Mouse (Mus musculus) bone marrow macrophage, adult 2 months (primary cell): ENCODE measurements around the gene Acvr1. TPM values are rescaled to one million over a fixed set of nuclear protein-coding genes. Genes with fewer than 3 reads are reported as not detected.

Source experiments
- H3K27ac ChIP-seq: 2 replicates; pipeline ENCODE4 v1.5.1; 2012; ENCODE audit warnings: low read depth, low read length; ENCODE audit not compliant: insufficient read depth
- H3K4me1 ChIP-seq: 2 replicates; pipeline ENCODE4 v1.6.1; 2012; ENCODE audit warnings: low read length; ENCODE audit not compliant: control insufficient read depth, insufficient read depth
- H3K4me3 ChIP-seq: 2 replicates; pipeline ENCODE4 v1.5.1; 2012; ENCODE audit warnings: mild to moderate bottlenecking, low read length, moderate library complexity; ENCODE audit not compliant: insufficient read depth
- CTCF ChIP-seq: IDR thresholded peaks from 2 replicates; pipeline ENCODE4 v1.5.1; 2012; ENCODE audit warnings: low read depth, mild to moderate bottlenecking, low read length, moderate library complexity
- POLR2A ChIP-seq: IDR thresholded peaks from 2 replicates; pipeline ENCODE4 v1.6.1; 2012; ENCODE audit warnings: mild to moderate bottlenecking, low read depth, low read length, borderline replicate concordance
- polyA plus RNA-seq: library from polyadenylated mRNA; stranded (reverse); fragments of >200 nt; gene quantifications from 2 replicates; pipeline ENCODE4 v1.2.4, GENCODE M21; 2012; ENCODE audit not compliant: missing spikeins, insufficient read depth, insufficient read length

Gene Acvr1
- polyA plus RNA-seq, 1 experiment: 11.2 TPM

DNA sequence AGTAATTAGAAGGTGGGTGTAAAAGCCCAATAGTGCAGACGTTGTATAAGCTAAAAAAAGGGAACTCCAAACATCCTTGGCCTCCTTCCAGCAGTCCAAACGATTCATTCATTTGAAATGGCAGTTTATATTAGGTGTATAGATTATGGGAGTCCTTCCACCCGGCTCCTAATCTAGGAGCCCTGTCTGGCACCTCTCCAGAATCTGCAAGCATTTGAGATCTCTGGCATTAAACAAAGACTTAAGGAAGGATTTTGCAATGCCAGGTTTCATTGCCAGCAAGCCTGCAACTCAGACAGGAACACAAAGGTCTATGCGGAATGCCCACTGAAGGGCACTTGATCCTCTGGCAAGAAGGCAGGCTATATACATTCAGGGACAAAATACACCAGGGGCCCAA, 81.8 kb downstream of the Acvr1 start:
- peaks cover 31% of the 10 kb centered on the region for H3K4me1 ChIP-seq
- H3K4me3 ChIP-seq: no peak overlapping the region
- no peak for TF ChIP-seq CTCF
- no peak for TF ChIP-seq POLR2A
- H3K27ac ChIP-seq: no peak overlapping the region

DNA sequence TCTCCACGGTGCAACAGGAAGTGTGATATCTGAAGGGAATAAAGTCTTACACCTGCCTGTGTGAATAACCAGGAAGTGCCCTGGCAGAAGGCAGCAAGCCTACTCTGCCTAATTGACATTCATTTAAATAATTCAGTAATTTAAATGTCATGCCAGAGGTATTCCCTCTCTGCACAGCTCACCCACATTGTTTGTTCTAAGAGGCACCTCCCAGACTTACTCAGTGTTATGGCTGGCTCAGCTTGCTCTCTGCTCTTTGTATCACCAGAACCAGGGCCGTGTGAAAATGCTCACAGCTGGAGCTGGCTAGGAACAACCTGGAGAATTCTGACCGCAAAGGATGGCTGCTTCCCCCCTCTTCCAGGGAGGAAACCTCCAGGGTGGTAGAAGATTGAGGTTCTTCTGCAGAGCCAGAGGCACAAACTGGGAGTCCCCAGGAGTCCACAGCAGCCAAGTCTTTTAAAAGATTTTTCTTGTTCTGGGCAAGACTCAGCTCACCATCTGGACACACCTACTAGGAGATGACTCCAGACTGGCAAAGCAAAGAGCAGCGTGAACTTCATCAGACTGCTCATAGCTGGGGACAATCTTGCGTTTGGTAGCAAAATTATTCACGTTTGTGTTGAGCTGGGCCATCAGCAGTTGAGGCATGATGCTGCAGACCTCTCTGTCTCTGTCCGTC, 82.5 kb downstream of the Acvr1 start:
- Histone ChIP-seq H3K4me3 (no peak overlapping the region), H3K27ac (no peak overlapping the region), H3K4me1 (peaks cover 28% of the 10 kb centered on the region)
- TF ChIP-seq CTCF (no peak), POLR2A (no peak)

- TF ChIP-seq POLR2A: no peak
- TF ChIP-seq CTCF: no peak
- Histone ChIP-seq H3K4me1 (peaks cover 26% of the 10 kb centered on the region), H3K4me3 (no peak overlapping the region), H3K27ac (peak overlapping the region; percentile 53)
Observed at GRCm38 (mm10) chr2:58481450-58482100, 85.4 kb downstream of the Acvr1 start.

DNA sequence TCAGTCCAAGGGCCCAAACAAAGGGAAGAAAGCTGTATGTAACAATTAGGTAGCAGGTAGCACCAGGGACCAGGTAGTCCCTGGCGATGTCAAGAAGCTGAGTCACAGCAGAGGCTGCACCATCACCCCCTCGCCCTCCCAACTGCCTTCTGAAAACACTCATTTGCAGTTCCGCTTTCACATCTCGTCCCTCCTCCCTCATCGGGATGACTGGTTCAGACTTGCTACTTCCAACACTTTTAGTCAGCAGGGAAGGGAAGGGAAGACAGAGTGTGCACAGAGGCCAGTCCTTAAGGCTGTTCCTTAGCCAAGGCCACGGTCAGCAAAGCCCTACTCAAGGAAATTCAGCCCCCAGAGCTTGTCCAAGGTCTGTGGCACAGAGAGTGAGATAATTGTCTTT, 86.2 kb downstream of the Acvr1 start:
- Histone ChIP-seq H3K4me1 (peaks cover 22% of the 10 kb centered on the region), H3K27ac (peak overlapping the region; percentile 79), H3K4me3 (no peak overlapping the region)
- TF ChIP-seq CTCF: no peak
- TF ChIP-seq POLR2A: no peak

DNA sequence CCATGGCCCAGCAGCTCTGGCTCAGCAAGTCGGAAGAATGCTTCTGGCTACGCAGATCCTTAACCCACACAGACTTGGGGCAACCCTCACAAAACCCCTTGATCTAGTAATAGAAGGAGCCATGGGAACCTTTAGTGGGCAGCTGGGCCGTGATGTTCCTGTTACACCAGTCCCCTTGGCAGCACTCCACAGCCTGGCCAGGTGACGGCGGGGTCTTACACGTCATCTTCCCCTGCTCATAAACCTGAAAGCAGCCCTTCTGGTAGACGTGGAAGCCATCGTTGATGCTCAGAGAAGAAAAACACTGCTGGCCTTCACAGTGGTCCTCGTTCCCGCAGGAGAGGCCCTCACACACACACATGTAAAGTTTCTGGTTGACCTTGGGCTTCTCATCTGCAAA, 87.4 kb downstream of the Acvr1 start:
- no peak overlapping the region for H3K27ac ChIP-seq
- H3K4me1 ChIP-seq: peaks cover 13% of the 10 kb centered on the region
- H3K4me3 ChIP-seq: no peak overlapping the region
- TF ChIP-seq CTCF (no peak), POLR2A (no peak)

- peaks cover 13% of the 10 kb centered on the region for H3K4me1 ChIP-seq
- no peak overlapping the region for H3K4me3 ChIP-seq
- TF ChIP-seq CTCF (no peak), POLR2A (no peak)
- no peak overlapping the region for H3K27ac ChIP-seq
Observed at GRCm38 (mm10) chr2:58478144-58478543, 88.8 kb downstream of the Acvr1 start.

GRCm38 (mm10) chr2:58476956-58477715, 89.8 kb downstream of the Acvr1 start:
- no peak overlapping the region for H3K4me3 ChIP-seq
- peaks cover 11% of the 10 kb centered on the region for H3K4me1 ChIP-seq
- no peak overlapping the region for H3K27ac ChIP-seq
- no peak for TF ChIP-seq POLR2A
- peak; percentile 29; the same call in 1 of the 2 replicates for TF ChIP-seq CTCF

GRCm38 (mm10) chr2:58475578-58475977, 91.4 kb downstream of the Acvr1 start:
- H3K4me1 ChIP-seq: peaks cover 4% of the 10 kb centered on the region
- H3K4me3 ChIP-seq: no peak overlapping the region
- H3K27ac ChIP-seq: no peak overlapping the region
- no peak for TF ChIP-seq CTCF
- TF ChIP-seq POLR2A: no peak

GRCm38 (mm10) chr2:58470290-58470689, 96.7 kb downstream of the Acvr1 start:
- TF ChIP-seq POLR2A (no peak), CTCF (no peak)
- Histone ChIP-seq H3K27ac (no peak overlapping the region), H3K4me1 (no peaks in the 10 kb centered on the region), H3K4me3 (no peak overlapping the region)

DNA sequence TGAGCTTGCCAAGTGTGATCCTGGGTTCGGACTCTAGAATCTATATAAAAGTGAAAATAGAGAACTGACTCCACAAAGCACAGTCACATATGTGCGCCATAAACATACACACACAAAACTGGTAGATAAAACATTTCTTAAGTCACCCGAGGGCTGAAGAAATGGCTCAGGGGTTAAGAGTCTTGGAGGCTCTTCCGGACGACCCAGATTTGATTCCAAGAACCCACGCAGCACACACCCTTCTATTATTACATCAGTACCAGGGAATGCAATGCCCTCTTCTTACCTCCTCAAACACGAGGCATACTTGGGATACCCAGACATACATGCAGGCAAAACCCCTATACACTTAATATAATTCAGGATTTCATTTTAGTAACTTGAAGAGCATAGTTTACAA, 97.1 kb downstream of the Acvr1 start, which contains the start of gene Gm17409:
TSS of gene Gm17409 (plus strand) at position 301 of the 400 bp plus-strand sequence.
- H3K27ac ChIP-seq: no peak within 1 kb of the TSS
- TF ChIP-seq CTCF (no peak), POLR2A (no peak)

More for the DNA sequence above, 97.1 kb downstream of the Acvr1 start, which contains the start of gene Gm17409:
- Histone ChIP-seq H3K4me1 (no peaks in the 10 kb centered on the region), H3K4me3 (no peak within 1 kb of the TSS)
